Mouse (Mus musculus): Measurements from ENCODE around the gene Asb8.

DNA sequence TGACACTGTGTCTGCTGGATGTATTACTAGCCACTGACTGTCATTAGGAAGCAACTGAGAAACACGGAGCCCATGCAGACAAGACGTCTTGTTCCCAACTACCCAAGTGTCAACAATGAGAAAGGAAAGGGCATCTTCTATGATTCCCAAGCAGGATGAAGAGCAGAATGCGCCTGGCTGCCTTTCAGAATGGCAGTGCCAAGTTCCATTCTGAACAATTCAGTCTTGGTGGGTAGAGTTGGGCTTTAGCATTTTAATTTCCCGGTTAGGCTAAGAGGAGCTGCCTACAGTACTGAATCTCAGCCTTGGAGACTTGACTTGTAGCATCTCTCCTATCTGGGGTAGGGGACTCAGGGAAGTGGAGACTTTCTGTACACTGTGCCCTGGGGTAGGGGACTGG, 31.4 kb downstream of the Asb8 start:
- TF ChIP-seq POLR2A (IDR thresholded peaks at IDR 0.05; ENCODE audit: borderline replicate concordance, extremely low read depth, insufficient read depth, insufficient read length, poor library complexity, severe bottlenecking) (no peak), CTCF (IDR thresholded peaks at IDR 0.05; ENCODE audit: borderline replicate concordance, extremely low read depth, insufficient read depth, insufficient read length) (no peak)

All from brain, embryonic 14.5 days (tissue).